Mouse (Mus musculus) erythroblast, embryonic 14.5 days (primary cell): ENCODE results near the gene Rab11b.

Experiments
- GATA1 ChIP-seq: IDR thresholded peaks from 2 replicates; pipeline ENCODE4 v1.6.1; 2012; ENCODE audit warnings: low read length, inconsistent platforms, mixed read lengths
- TAL1 ChIP-seq: IDR thresholded peaks from 3 replicates; pipeline ENCODE4 v1.6.1; 2012; ENCODE audit warnings: low read length, inconsistent platforms, mixed read lengths

GRCm38 (mm10) chr17:33728396-33728795 lies 31.9 kb downstream of the Rab11b start:
- TF ChIP-seq GATA1: no peak
- TF ChIP-seq TAL1: no peak
